Mouse (Mus musculus) megakaryocyte, embryonic 14.5 days (primary cell): Measurements from ENCODE around the gene Trim54. TPM values are rescaled to one million over a fixed set of nuclear protein-coding genes. Genes with fewer than 3 reads are reported as not detected.

ENCODE experiments used
- H3K27me3 ChIP-seq: replicated peaks from 2 replicates; pipeline ENCODE3; 2012; ENCODE audit warnings: inconsistent platforms
- H3K36me3 ChIP-seq: replicated peaks from 2 replicates; pipeline ENCODE3; 2012; ENCODE audit warnings: low read length, inconsistent platforms, mixed read lengths
- H3K4me1 ChIP-seq: 2 replicates; pipeline ENCODE4 v1.6.1; 2012; ENCODE audit warnings: inconsistent platforms
- H3K4me3 ChIP-seq: replicated peaks from 2 replicates; pipeline ENCODE3; 2012; ENCODE audit warnings: moderate library complexity, mild to moderate bottlenecking, inconsistent platforms
- H3K9me3 ChIP-seq: 2 replicates; pipeline ENCODE4 v1.6.1; 2012; ENCODE audit warnings: inconsistent platforms
- FLI1 ChIP-seq: IDR thresholded peaks from 2 replicates; pipeline ENCODE4 v1.6.1; 2012; ENCODE audit warnings: low read length, inconsistent platforms, mixed read lengths
- GATA1 ChIP-seq: IDR thresholded peaks from 3 replicates; pipeline ENCODE4 v1.6.1; 2012; ENCODE audit warnings: mixed read lengths, low read length, inconsistent platforms, borderline replicate concordance
- polyA plus RNA-seq: library from polyadenylated mRNA; stranded (reverse); fragments of >175 nt; gene quantifications from 2 replicates; pipeline ENCODE4 v1.2.3, GENCODE M21; 2012; ENCODE audit warnings: low replicate concordance; ENCODE audit not compliant: insufficient read depth

The Trim54 gene
- polyA plus RNA-seq, 1 experiment: not detected

- H3K4me1 ChIP-seq: peaks cover 40% of the 10 kb centered on the region
- peaks cover 12% of the 10 kb centered on the region for H3K36me3 ChIP-seq
- H3K4me3 ChIP-seq: no peak overlapping the region
- no peaks in the 10 kb centered on the region for H3K9me3 ChIP-seq
- H3K27me3 ChIP-seq: peaks cover 61% of the 10 kb centered on the region
- TF ChIP-seq GATA1 (no peak), FLI1 (no peak)
Observed at GRCm38 (mm10) chr5:31137658-31138057, 21.1 kb downstream of the Trim54 start.

GRCm38 (mm10) chr5:31138241-31138967, 21.9 kb downstream of the Trim54 start, which contains the start of gene Ucn:
Gene Ucn (minus strand): TSS chr5:31138829.
- no peak for TF ChIP-seq FLI1
- no peak for TF ChIP-seq GATA1
- Histone ChIP-seq H3K9me3 (no peaks in the 10 kb centered on the region), H3K4me3 (peak within 1 kb of the TSS; percentile 80), H3K36me3 (peaks cover 16% of the 10 kb centered on the region), H3K27me3 (peaks cover 60% of the 10 kb centered on the region), H3K4me1 (peaks cover 40% of the 10 kb centered on the region)

- Histone ChIP-seq H3K36me3 (peaks cover 20% of the 10 kb centered on the region), H3K9me3 (no peaks in the 10 kb centered on the region)
Observed at GRCm38 (mm10) chr5:31138968-31139425, 22.5 kb downstream of the Trim54 start.

DNA sequence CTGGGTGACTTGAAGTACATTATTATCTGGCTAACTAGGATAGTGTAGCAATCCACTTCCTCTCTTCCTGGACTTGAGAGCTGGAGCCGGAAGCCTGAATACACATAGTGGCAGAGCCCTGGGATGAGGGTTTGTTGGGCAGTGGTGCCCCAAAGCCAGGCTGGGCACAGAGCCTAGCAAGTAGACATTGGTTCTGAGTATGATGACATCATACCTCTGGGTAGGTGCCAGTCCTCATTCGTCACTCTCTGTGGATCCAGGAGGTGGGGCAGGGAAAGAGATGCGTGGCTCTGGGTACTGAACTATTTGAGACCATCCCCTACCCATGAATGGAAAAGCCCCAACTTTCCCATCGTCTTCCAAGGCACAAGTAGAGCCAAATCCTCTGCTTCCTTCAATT, 33.3 kb downstream of the Trim54 start:
- H3K36me3 ChIP-seq: peaks cover 58% of the 10 kb centered on the region
- no peaks in the 10 kb centered on the region for H3K27me3 ChIP-seq
- no peak overlapping the region for H3K4me3 ChIP-seq
- peaks cover 42% of the 10 kb centered on the region for H3K4me1 ChIP-seq
- no peaks in the 10 kb centered on the region for H3K9me3 ChIP-seq
- TF ChIP-seq FLI1 (no peak), GATA1 (no peak)

More at GRCm38 (mm10) chr5:31138968-31139425, 22.5 kb downstream of the Trim54 start:
- peaks cover 55% of the 10 kb centered on the region for H3K27me3 ChIP-seq
- TF ChIP-seq FLI1: no peak
- TF ChIP-seq GATA1: no peak
- peaks cover 40% of the 10 kb centered on the region for H3K4me1 ChIP-seq
- H3K4me3 ChIP-seq: peak overlapping the region; percentile 80

GRCm38 (mm10) chr5:31151746-31152145, 35.2 kb downstream of the Trim54 start:
- Histone ChIP-seq H3K4me1 (peaks cover 43% of the 10 kb centered on the region), H3K27me3 (no peaks in the 10 kb centered on the region), H3K4me3 (peak overlapping the region; percentile 31), H3K9me3 (no peaks in the 10 kb centered on the region), H3K36me3 (peaks cover 53% of the 10 kb centered on the region)
- TF ChIP-seq FLI1 (no peak), GATA1 (no peak)

GRCm38 (mm10) chr5:31153516-31154151, 37.1 kb downstream of the Trim54 start:
- H3K4me1 ChIP-seq: peaks cover 39% of the 10 kb centered on the region
- H3K4me3 ChIP-seq: peak overlapping the region; percentile 99
- no peaks in the 10 kb centered on the region for H3K9me3 ChIP-seq
- no peak for TF ChIP-seq FLI1
- no peak for TF ChIP-seq GATA1
- peaks cover 56% of the 10 kb centered on the region for H3K36me3 ChIP-seq
- no peaks in the 10 kb centered on the region for H3K27me3 ChIP-seq

- Histone ChIP-seq H3K4me3 (peak within 1 kb of the TSS; percentile 99), H3K4me1 (peaks cover 36% of the 10 kb centered on the region), H3K9me3 (no peaks in the 10 kb centered on the region), H3K36me3 (peaks cover 59% of the 10 kb centered on the region), H3K27me3 (no peaks in the 10 kb centered on the region)
- TF ChIP-seq FLI1: no peak
- TF ChIP-seq GATA1: no peak
Observed at GRCm38 (mm10) chr5:31154152-31154553, 37.6 kb downstream of the Trim54 start, which contains the start of gene Mpv17. Gene Mpv17 (minus strand): TSS chr5:31154251.

DNA sequence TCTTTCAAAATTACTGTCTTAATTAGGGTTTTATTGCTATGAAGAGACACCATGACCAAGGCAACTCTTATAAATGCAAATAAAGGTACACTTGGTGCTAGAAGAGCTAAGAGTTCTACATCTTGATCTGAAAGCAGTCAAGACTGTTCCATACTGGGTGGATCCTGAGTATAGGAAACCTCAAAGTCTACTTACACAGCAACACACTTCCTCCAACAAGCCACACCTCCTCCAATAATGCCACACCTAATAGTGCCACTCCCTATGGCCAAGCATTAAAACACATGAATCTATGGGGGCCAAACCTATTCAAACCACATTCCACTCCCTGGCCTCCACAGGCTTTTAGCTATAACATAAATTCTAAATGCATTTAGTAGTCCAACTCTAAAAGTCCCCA, 46.0 kb downstream of the Trim54 start:
- TF ChIP-seq GATA1 (no peak), FLI1 (no peak)
- no peaks in the 10 kb centered on the region for H3K9me3 ChIP-seq
- peaks cover 20% of the 10 kb centered on the region for H3K4me1 ChIP-seq
- H3K4me3 ChIP-seq: no peak overlapping the region
- H3K36me3 ChIP-seq: peaks cover 99% of the 10 kb centered on the region
- H3K27me3 ChIP-seq: no peaks in the 10 kb centered on the region

DNA sequence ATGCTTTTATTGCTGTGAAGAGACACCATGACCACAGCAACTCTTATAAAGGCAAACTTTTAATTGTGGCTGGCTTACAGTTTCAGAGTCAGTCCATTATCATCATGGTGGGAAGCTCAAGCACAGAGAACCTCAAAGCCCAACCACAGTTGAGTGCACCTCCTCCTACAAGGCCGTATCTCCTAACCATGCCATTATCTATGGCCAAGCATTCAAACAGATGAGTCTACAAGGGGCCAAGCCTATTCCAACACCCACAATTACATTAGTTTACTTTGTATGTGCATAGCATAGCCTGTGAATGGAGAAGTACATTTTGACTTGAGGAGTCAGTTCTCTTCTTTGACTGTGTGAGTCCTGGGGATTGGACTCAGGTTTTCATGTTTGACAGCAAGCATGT, 48.4 kb downstream of the Trim54 start:
- Histone ChIP-seq H3K36me3 (peaks cover 99% of the 10 kb centered on the region), H3K9me3 (no peaks in the 10 kb centered on the region), H3K27me3 (no peaks in the 10 kb centered on the region), H3K4me3 (no peak overlapping the region), H3K4me1 (peaks cover 20% of the 10 kb centered on the region)
- TF ChIP-seq FLI1 (no peak), GATA1 (no peak)

GRCm38 (mm10) chr5:31168630-31169029, 52.1 kb downstream of the Trim54 start:
- Histone ChIP-seq H3K4me3 (no peak overlapping the region), H3K9me3 (no peaks in the 10 kb centered on the region), H3K4me1 (peaks cover 7% of the 10 kb centered on the region; the same call in 1 of the 2 replicates), H3K27me3 (no peaks in the 10 kb centered on the region), H3K36me3 (peaks cover 94% of the 10 kb centered on the region)
- no peak for TF ChIP-seq GATA1
- TF ChIP-seq FLI1: no peak
